Mouse (Mus musculus): Measurements from ENCODE around the gene Fhdc1. TPM values are rescaled to one million over a fixed set of nuclear protein-coding genes. Genes with fewer than 3 reads are reported as not detected.

The Fhdc1 gene
- polyA plus RNA-seq, 1 experiment from 2014 or later, result 4.1 TPM

DNA sequence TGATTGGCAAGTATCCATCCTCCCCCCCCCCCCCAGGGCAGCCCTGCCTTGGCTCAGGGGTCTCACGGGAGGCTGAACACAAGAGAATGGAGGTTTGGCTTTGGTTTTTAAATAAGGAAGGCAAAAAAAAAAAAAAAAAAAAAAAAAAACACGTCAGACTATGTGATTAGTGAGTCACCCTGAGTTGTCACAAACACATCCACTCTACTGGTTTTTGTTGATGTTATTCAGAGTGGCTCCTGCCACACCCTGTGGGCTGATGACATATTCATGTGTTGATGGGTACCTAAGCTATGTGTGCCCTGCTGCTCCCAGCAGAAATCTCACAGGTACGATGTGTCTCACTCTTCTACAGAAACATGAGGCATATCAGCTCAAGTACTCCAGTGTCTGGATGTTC, 29.6 kb downstream of the Fhdc1 start:
- Histone ChIP-seq H3K4me2 (ENCODE audit: low read length) (no peak overlapping the region), H3K9ac (replicated peaks; ENCODE audit: low read length) (no peak overlapping the region), H3K27me3 (ENCODE audit: control insufficient read depth, insufficient read depth, low read length) (no peaks in the 10 kb centered on the region), H3K4me1 (ENCODE audit: control insufficient read depth, insufficient read depth, low read length) (no peaks in the 10 kb centered on the region), H3K27ac (replicated peaks; ENCODE audit: low read depth, low read length) (no peak overlapping the region), H3K36me3 (ENCODE audit: control insufficient read depth, insufficient read depth, low read length) (no peaks in the 10 kb centered on the region), H3K9me3 (ENCODE audit: control insufficient read depth, low read length) (no peaks in the 10 kb centered on the region), H3K4me3 (replicated peaks; ENCODE audit: low read depth, low read length) (no peak overlapping the region)
- ATAC-seq (ENCODE audit: low FRiP score, low TSS enrichment), result no peak
- 43% methylated on average over 3 of the region's 3 CpGs for WGBS
- no peak for DNase-seq

DNA sequence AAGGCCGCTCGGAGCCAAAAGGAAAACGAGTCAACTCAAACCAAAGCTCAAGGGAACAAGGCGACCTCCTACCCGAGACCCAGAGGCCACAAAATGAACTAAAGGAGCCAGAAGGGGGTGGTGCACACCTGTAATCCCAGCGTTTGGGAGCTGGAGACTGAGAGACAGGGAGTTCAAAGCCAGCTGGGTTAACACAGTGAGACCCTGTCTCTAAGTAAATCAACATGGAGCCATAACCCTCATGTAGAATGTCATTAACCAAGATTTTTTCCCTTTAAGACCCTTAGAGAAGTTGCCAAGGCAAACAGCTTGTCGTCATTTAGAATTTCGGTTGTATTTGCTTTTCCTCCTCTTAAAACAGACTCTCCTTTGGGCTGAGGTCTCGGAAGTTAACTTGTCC, 31.2 kb downstream of the Fhdc1 start:
- Histone ChIP-seq H3K27ac (replicated peaks; ENCODE audit: low read depth, low read length) (no peak overlapping the region), H3K36me3 (ENCODE audit: control insufficient read depth, insufficient read depth, low read length) (0 out of 2 replicates have a peak, but pooled peaks cover 5% of the 10 kb centered on the region), H3K4me3 (replicated peaks; ENCODE audit: low read depth, low read length) (no peak overlapping the region), H3K9me3 (ENCODE audit: control insufficient read depth, low read length) (no peaks in the 10 kb centered on the region), H3K27me3 (ENCODE audit: control insufficient read depth, insufficient read depth, low read length) (no peaks in the 10 kb centered on the region), H3K9ac (replicated peaks; ENCODE audit: low read length) (no peak overlapping the region), H3K4me1 (ENCODE audit: control insufficient read depth, insufficient read depth, low read length) (no peaks in the 10 kb centered on the region), H3K4me2 (ENCODE audit: low read length) (no peak overlapping the region)
- ATAC-seq (ENCODE audit: low FRiP score, low TSS enrichment) (no peak), DNase-seq (no peak)
- WGBS, result 85% methylated on average over 9 of the region's 9 CpGs

DNA sequence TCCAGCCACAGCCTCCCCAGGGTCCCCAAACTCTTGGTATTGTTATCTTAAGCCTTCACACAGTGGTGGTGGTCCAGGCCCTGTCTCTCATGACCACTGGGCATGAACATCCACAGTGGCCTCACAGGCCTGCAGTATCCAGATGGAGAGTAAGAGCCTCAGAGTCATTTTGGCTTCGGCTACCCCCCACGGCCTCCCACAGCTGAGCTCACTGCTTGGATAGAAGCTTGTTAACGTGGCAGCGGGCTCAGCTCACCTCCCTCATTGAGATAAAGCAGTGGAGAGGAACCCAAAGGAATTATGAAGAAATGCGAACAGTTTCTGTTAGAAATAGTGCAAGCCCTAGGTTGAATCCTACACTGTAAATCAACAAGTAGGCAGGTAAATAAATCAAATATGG, 32.4 kb downstream of the Fhdc1 start:
- WGBS, result 63% methylated on average over 5 of the region's 5 CpGs
- no peak overlapping the region for H3K4me2 ChIP-seq (ENCODE audit: low read length)
- ATAC-seq (ENCODE audit: low FRiP score, low TSS enrichment), result no peak

DNA sequence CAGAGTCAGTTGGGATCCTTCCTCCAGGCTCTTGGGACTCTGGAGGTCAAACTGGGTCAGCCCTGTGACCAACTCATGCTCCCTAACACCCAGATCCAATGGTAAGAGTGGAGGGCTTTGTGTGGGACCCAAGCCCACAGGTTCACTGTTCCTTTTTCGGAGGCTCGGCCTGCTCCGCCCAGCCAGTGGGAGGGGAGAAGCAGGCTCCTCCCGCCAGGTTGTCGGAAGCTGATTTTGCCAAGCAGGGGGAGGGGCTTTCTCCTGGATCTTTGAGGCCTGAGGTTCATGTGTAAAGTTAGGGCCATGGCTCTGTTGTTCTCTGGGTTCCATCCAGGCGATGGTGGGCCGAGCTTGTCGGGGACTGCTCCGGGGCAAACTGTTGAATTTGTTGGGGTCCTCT, 34.4 kb downstream of the Fhdc1 start:
- H3K27ac ChIP-seq (replicated peaks; ENCODE audit: low read depth, low read length), result no peak overlapping the region
- WGBS, result 29% methylated on average over 9 of the region's 9 CpGs
- no peaks in the 10 kb centered on the region for H3K27me3 ChIP-seq (ENCODE audit: control insufficient read depth, insufficient read depth, low read length)
- ATAC-seq (ENCODE audit: low FRiP score, low TSS enrichment), result no peak
- H3K9ac ChIP-seq (replicated peaks; ENCODE audit: low read length), result no peak overlapping the region
- no peaks in the 10 kb centered on the region for H3K4me1 ChIP-seq (ENCODE audit: control insufficient read depth, insufficient read depth, low read length)
- H3K4me2 ChIP-seq (ENCODE audit: low read length), result no peak overlapping the region
- 0 out of 2 replicates have a peak, but pooled peaks cover 5% of the 10 kb centered on the region for H3K36me3 ChIP-seq (ENCODE audit: control insufficient read depth, insufficient read depth, low read length)
- no peaks in the 10 kb centered on the region for H3K9me3 ChIP-seq (ENCODE audit: control insufficient read depth, low read length)
- no peak for DNase-seq
- H3K4me3 ChIP-seq (replicated peaks; ENCODE audit: low read depth, low read length), result no peak overlapping the region

More for the DNA sequence above, 32.4 kb downstream of the Fhdc1 start:
- Histone ChIP-seq H3K36me3 (ENCODE audit: control insufficient read depth, insufficient read depth, low read length) (0 out of 2 replicates have a peak, but pooled peaks cover 5% of the 10 kb centered on the region), H3K4me3 (replicated peaks; ENCODE audit: low read depth, low read length) (no peak overlapping the region), H3K27ac (replicated peaks; ENCODE audit: low read depth, low read length) (no peak overlapping the region), H3K4me1 (ENCODE audit: control insufficient read depth, insufficient read depth, low read length) (no peaks in the 10 kb centered on the region), H3K27me3 (ENCODE audit: control insufficient read depth, insufficient read depth, low read length) (no peaks in the 10 kb centered on the region), H3K9me3 (ENCODE audit: control insufficient read depth, low read length) (no peaks in the 10 kb centered on the region), H3K9ac (replicated peaks; ENCODE audit: low read length) (no peak overlapping the region)
- DNase-seq, result no peak

GRCm38 (mm10) chr3:84442890-84443289, 37.3 kb downstream of the Fhdc1 start:
- no peak overlapping the region for H3K4me2 ChIP-seq (ENCODE audit: low read length)
- H3K9ac ChIP-seq (replicated peaks; ENCODE audit: low read length), result no peak overlapping the region
- no peaks in the 10 kb centered on the region for H3K9me3 ChIP-seq (ENCODE audit: control insufficient read depth, low read length)
- no peaks in the 10 kb centered on the region for H3K4me1 ChIP-seq (ENCODE audit: control insufficient read depth, insufficient read depth, low read length)
- H3K36me3 ChIP-seq (ENCODE audit: control insufficient read depth, insufficient read depth, low read length), result 0 out of 2 replicates have a peak, but pooled peaks cover 5% of the 10 kb centered on the region
- no peak overlapping the region for H3K4me3 ChIP-seq (replicated peaks; ENCODE audit: low read depth, low read length)
- WGBS, result 81% methylated on average over 4 of the region's 4 CpGs
- DNase-seq (no peak), ATAC-seq (ENCODE audit: low FRiP score, low TSS enrichment) (no peak)
- H3K27me3 ChIP-seq (ENCODE audit: control insufficient read depth, insufficient read depth, low read length), result no peaks in the 10 kb centered on the region
- H3K27ac ChIP-seq (replicated peaks; ENCODE audit: low read depth, low read length), result no peak overlapping the region

DNA sequence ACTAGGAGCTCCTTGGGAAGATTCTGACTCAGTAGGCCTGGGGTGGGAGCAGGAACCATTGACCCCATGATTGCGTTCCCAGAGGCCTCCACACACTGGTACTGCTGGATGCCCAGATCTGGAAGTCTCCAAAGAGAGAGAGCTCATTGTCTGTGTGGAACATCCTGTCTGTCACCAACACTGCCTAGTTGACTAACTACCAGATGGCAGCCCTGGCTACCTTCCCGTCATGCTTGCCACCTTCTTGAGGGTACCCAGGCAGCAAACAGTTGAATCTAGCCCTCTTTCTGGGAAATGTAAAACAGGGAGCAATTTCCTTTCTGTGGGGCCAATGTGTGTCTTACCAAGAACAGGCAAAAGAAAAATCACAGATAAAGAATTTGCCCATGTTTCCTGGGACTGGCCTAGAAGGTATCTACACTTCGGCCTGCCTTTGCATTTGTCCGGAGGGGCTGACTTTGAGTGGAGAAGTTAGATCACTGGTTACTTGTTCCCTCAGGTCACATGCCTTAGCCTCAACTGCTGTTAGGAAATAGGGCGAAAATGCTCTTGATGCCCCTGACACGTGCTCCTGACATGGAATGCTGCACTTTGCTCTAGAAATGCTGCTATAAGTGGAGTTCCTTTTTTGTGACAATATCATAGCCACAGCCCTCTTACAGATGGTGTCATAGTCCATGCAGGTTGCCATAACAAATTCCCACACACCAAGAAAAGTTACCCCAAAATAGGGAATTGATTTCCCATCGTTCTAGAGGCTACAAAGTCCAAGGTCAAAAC, 40.6 kb downstream of the Fhdc1 start:
- 94% methylated on average over 7 of the region's 7 CpGs for WGBS
- H3K9me3 ChIP-seq (ENCODE audit: control insufficient read depth, low read length), result no peaks in the 10 kb centered on the region
- H3K27me3 ChIP-seq (ENCODE audit: control insufficient read depth, insufficient read depth, low read length), result no peaks in the 10 kb centered on the region
- peaks cover 11% of the 10 kb centered on the region; the same call in 1 of the 2 replicates for H3K4me1 ChIP-seq (ENCODE audit: control insufficient read depth, insufficient read depth, low read length)
- DNase-seq (no peak), ATAC-seq (ENCODE audit: low FRiP score, low TSS enrichment) (no peak)
- H3K9ac ChIP-seq (replicated peaks; ENCODE audit: low read length), result no peak overlapping the region
- no peak overlapping the region for H3K27ac ChIP-seq (replicated peaks; ENCODE audit: low read depth, low read length)
- H3K36me3 ChIP-seq (ENCODE audit: control insufficient read depth, insufficient read depth, low read length), result 0 out of 2 replicates have a peak, but pooled peaks cover 2% of the 10 kb centered on the region
- H3K4me3 ChIP-seq (replicated peaks; ENCODE audit: low read depth, low read length), result no peak overlapping the region
- no peak overlapping the region for H3K4me2 ChIP-seq (ENCODE audit: low read length)

GRCm38 (mm10) chr3:84438840-84439239, 41.4 kb downstream of the Fhdc1 start:
- no peak overlapping the region for H3K4me3 ChIP-seq (replicated peaks; ENCODE audit: low read depth, low read length)
- WGBS, result 79% methylated on average over 7 of the region's 7 CpGs
- H3K4me2 ChIP-seq (ENCODE audit: low read length), result no peak overlapping the region
- H3K27ac ChIP-seq (replicated peaks; ENCODE audit: low read depth, low read length), result no peak overlapping the region
- DNase-seq (no peak), ATAC-seq (ENCODE audit: low FRiP score, low TSS enrichment) (no peak)
- no peaks in the 10 kb centered on the region for H3K27me3 ChIP-seq (ENCODE audit: control insufficient read depth, insufficient read depth, low read length)
- no peak overlapping the region for H3K9ac ChIP-seq (replicated peaks; ENCODE audit: low read length)
- peaks cover 11% of the 10 kb centered on the region; the same call in 1 of the 2 replicates for H3K4me1 ChIP-seq (ENCODE audit: control insufficient read depth, insufficient read depth, low read length)
- no peaks in the 10 kb centered on the region for H3K36me3 ChIP-seq (ENCODE audit: control insufficient read depth, insufficient read depth, low read length)
- no peaks in the 10 kb centered on the region for H3K9me3 ChIP-seq (ENCODE audit: control insufficient read depth, low read length)

DNA sequence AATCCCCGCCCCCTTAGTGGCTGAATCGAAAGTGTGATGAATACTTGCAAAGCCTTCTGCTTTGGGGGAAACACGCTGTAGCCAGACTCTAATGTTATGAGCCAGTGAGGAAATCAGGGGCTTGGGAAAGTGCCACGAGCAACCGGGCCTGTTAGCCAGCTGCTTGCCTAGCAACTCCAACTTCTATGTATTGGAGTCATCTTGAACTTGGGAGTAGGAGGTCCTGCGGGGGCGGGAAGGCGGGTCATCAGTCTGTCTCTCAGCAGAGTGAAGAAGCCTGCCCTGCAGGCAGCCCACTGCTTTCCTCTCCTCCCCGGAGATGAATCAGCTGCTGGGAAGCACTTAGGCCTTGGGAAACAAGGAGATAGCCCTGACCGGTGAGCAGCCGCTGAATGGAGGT, 42.1 kb downstream of the Fhdc1 start:
- Histone ChIP-seq H3K9ac (replicated peaks; ENCODE audit: low read length) (no peak overlapping the region), H3K27me3 (ENCODE audit: control insufficient read depth, insufficient read depth, low read length) (no peaks in the 10 kb centered on the region), H3K9me3 (ENCODE audit: control insufficient read depth, low read length) (no peaks in the 10 kb centered on the region), H3K27ac (replicated peaks; ENCODE audit: low read depth, low read length) (no peak overlapping the region), H3K4me1 (ENCODE audit: control insufficient read depth, insufficient read depth, low read length) (peaks cover 11% of the 10 kb centered on the region; the same call in 1 of the 2 replicates), H3K4me3 (replicated peaks; ENCODE audit: low read depth, low read length) (no peak overlapping the region), H3K36me3 (ENCODE audit: control insufficient read depth, insufficient read depth, low read length) (no peaks in the 10 kb centered on the region), H3K4me2 (ENCODE audit: low read length) (no peak overlapping the region)
- no peak for DNase-seq
- ATAC-seq (ENCODE audit: low FRiP score, low TSS enrichment), result no peak
- 80% methylated on average over 11 of the region's 11 CpGs for WGBS

DNA sequence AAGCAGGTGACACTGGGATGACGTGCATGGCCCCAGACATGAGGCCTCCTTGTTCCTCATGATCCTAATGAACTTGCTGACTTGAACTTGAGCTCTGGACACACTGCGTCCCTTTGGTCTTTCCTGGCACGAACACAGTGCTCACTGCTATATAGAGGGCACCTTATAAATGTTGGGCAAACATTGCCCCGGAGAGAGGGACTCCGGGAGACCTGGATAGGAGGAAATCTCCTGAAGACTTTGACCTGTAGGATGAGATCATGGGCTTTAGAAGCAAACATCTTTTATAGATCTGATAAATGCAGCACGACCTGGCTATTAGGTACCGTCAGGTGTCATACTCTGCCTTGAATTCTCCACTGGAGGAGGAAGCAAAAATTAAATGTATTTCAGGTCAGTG, 43.3 kb downstream of the Fhdc1 start:
- WGBS, result 94% methylated on average over 7 of the region's 7 CpGs
- H3K27me3 ChIP-seq (ENCODE audit: control insufficient read depth, insufficient read depth, low read length), result no peaks in the 10 kb centered on the region
- H3K27ac ChIP-seq (replicated peaks; ENCODE audit: low read depth, low read length), result no peak overlapping the region
- no peaks in the 10 kb centered on the region for H3K36me3 ChIP-seq (ENCODE audit: control insufficient read depth, insufficient read depth, low read length)
- H3K4me2 ChIP-seq (ENCODE audit: low read length), result no peak overlapping the region
- DNase-seq (no peak), ATAC-seq (ENCODE audit: low FRiP score, low TSS enrichment) (no peak)
- no peaks in the 10 kb centered on the region for H3K9me3 ChIP-seq (ENCODE audit: control insufficient read depth, low read length)
- peaks cover 11% of the 10 kb centered on the region; the same call in 1 of the 2 replicates for H3K4me1 ChIP-seq (ENCODE audit: control insufficient read depth, insufficient read depth, low read length)
- no peak overlapping the region for H3K9ac ChIP-seq (replicated peaks; ENCODE audit: low read length)
- H3K4me3 ChIP-seq (replicated peaks; ENCODE audit: low read depth, low read length), result no peak overlapping the region
